Mouse (Mus musculus) embryonic fibroblast, embryonic 13.5 days (primary cell): ENCODE measurements around the gene Bmpr1b. TPM values are rescaled to one million over a fixed set of nuclear protein-coding genes. Genes with fewer than 3 reads are reported as not detected.

Experiments used
- H3K27ac ChIP-seq: 2 replicates; pipeline ENCODE4 v1.5.1; 2012; ENCODE audit warnings: low read length, control low read depth, inconsistent platforms; ENCODE audit not compliant: insufficient read depth
- H3K4me1 ChIP-seq: 2 replicates; pipeline ENCODE4 v1.6.1; 2011; ENCODE audit warnings: low read length; ENCODE audit not compliant: control insufficient read depth, insufficient read depth
- H3K4me3 ChIP-seq: 2 replicates; pipeline ENCODE4 v1.5.1; 2011; ENCODE audit warnings: mild to moderate bottlenecking, control low read depth, low read length; ENCODE audit not compliant: insufficient read depth
- CTCF ChIP-seq: IDR thresholded peaks from 2 replicates; pipeline ENCODE4 v1.5.1; 2011; ENCODE audit warnings: mild to moderate bottlenecking, control low read depth, low read length, moderate library complexity, borderline replicate concordance; ENCODE audit not compliant: insufficient read depth
- POLR2A ChIP-seq: IDR thresholded peaks from 2 replicates; pipeline ENCODE4 v1.6.1; 2011; ENCODE audit warnings: low read depth, mild to moderate bottlenecking, control low read depth, low read length, moderate library complexity
- polyA plus RNA-seq: library from polyadenylated mRNA; stranded (reverse); fragments of >200 nt; gene quantifications from 2 replicates; pipeline ENCODE4 v1.2.4, GENCODE M21; 2011; ENCODE audit warnings: low read depth; ENCODE audit not compliant: missing spikeins, insufficient read length

Gene Bmpr1b
- polyA plus RNA-seq, 1 experiment: 9.2 TPM

- H3K27ac ChIP-seq: no peak overlapping the region
- no peak overlapping the region for H3K4me3 ChIP-seq
- H3K4me1 ChIP-seq: no peaks in the 10 kb centered on the region; the same call in 1 of the 2 replicates
- TF ChIP-seq POLR2A (no peak), CTCF (no peak)
Observed at GRCm38 (mm10) chr3:142084091-142084490, 85.1 kb downstream of the Bmpr1b start.

GRCm38 (mm10) chr3:142077723-142078302, 91.4 kb downstream of the Bmpr1b start:
- TF ChIP-seq POLR2A (no peak), CTCF (no peak)
- Histone ChIP-seq H3K4me1 (peaks cover 4% of the 10 kb centered on the region), H3K27ac (no peak overlapping the region), H3K4me3 (no peak overlapping the region)

- Histone ChIP-seq H3K27ac (no peak overlapping the region), H3K4me1 (no peaks in the 10 kb centered on the region; the same call in 1 of the 2 replicates), H3K4me3 (no peak overlapping the region)
- TF ChIP-seq CTCF (no peak), POLR2A (no peak)
Observed at GRCm38 (mm10) chr3:142071601-142072000, 97.6 kb downstream of the Bmpr1b start.

GRCm38 (mm10) chr3:142066792-142067346, 102.4 kb downstream of the Bmpr1b start:
- Histone ChIP-seq H3K27ac (no peak overlapping the region), H3K4me3 (no peak overlapping the region), H3K4me1 (0 out of 2 replicates have a peak, but pooled peaks cover 5% of the 10 kb centered on the region)
- TF ChIP-seq POLR2A (no peak), CTCF (no peak)

- H3K27ac ChIP-seq: no peak overlapping the region
- H3K4me1 ChIP-seq: 0 out of 2 replicates have a peak, but pooled peaks cover 5% of the 10 kb centered on the region
- TF ChIP-seq POLR2A (no peak), CTCF (no peak)
- H3K4me3 ChIP-seq: no peak overlapping the region
Observed at GRCm38 (mm10) chr3:142065111-142065510, 104.1 kb downstream of the Bmpr1b start.

GRCm38 (mm10) chr3:142063536-142064226, 105.5 kb downstream of the Bmpr1b start:
- 0 out of 2 replicates have a peak, but pooled peaks cover 5% of the 10 kb centered on the region for H3K4me1 ChIP-seq
- H3K27ac ChIP-seq: no peak overlapping the region
- no peak overlapping the region for H3K4me3 ChIP-seq
- no peak for TF ChIP-seq CTCF
- TF ChIP-seq POLR2A: no peak

GRCm38 (mm10) chr3:142061267-142061666, 108.0 kb downstream of the Bmpr1b start:
- no peak overlapping the region for H3K27ac ChIP-seq
- TF ChIP-seq POLR2A: no peak
- TF ChIP-seq CTCF: no peak
- 0 out of 2 replicates have a peak, but pooled peaks cover 5% of the 10 kb centered on the region for H3K4me1 ChIP-seq
- H3K4me3 ChIP-seq: no peak overlapping the region

- 0 out of 2 replicates have a peak, but pooled peaks cover 5% of the 10 kb centered on the region for H3K4me1 ChIP-seq
- no peak overlapping the region for H3K27ac ChIP-seq
- no peak overlapping the region for H3K4me3 ChIP-seq
- TF ChIP-seq CTCF (no peak), POLR2A (no peak)
Observed at GRCm38 (mm10) chr3:142059890-142060289, 109.3 kb downstream of the Bmpr1b start.

GRCm38 (mm10) chr3:142050681-142051080, 118.5 kb downstream of the Bmpr1b start:
- Histone ChIP-seq H3K27ac (peak overlapping the region; percentile 93), H3K4me1 (peaks cover 16% of the 10 kb centered on the region), H3K4me3 (no peak overlapping the region)
- TF ChIP-seq CTCF (no peak), POLR2A (no peak)

GRCm38 (mm10) chr3:142049610-142050009, 119.6 kb downstream of the Bmpr1b start:
- peak overlapping the region; percentile 76 for H3K27ac ChIP-seq
- no peak for TF ChIP-seq CTCF
- no peak for TF ChIP-seq POLR2A
- H3K4me1 ChIP-seq: peaks cover 16% of the 10 kb centered on the region
- no peak overlapping the region for H3K4me3 ChIP-seq
